Mouse (Mus musculus) limb, embryonic 13.5 days (tissue): ENCODE data around the gene Ptpn20. TPM values are rescaled to one million over a fixed set of nuclear protein-coding genes. Genes with fewer than 3 reads are reported as not detected.

ENCODE experiments used
- ATAC-seq: fragments of 200-750 bp; cut with Nextera tagmentation; 2 replicates; pipeline ENCODE4 v1.8.0; 2017; ENCODE audit warnings: low read depth, moderate number of reproducible peaks, moderate TSS enrichment; ENCODE audit not compliant: low FRiP score
- H3K27ac ChIP-seq: fragments of 300-500 bp; sonication (generic); 2 replicates; pipeline ENCODE4 v1.5.1; 2015; ENCODE audit warnings: inconsistent platforms, mild to moderate bottlenecking, moderate library complexity
- H3K27me3 ChIP-seq: fragments of 300-500 bp; sonication (generic); 2 replicates; pipeline ENCODE4 v1.6.1; 2015; ENCODE audit warnings: mild to moderate bottlenecking, inconsistent platforms
- H3K36me3 ChIP-seq: fragments of 300-500 bp; sonication (generic); 2 replicates; pipeline ENCODE4 v1.6.1; 2015; ENCODE audit warnings: inconsistent platforms, mild to moderate bottlenecking, moderate library complexity
- H3K4me1 ChIP-seq: fragments of 300-500 bp; sonication (generic); 2 replicates; pipeline ENCODE4 v1.6.1; 2015; ENCODE audit warnings: inconsistent platforms
- H3K4me2 ChIP-seq: fragments of 300-500 bp; sonication (generic); replicated peaks from 2 replicates; pipeline ENCODE4 v1.6.1; 2015; ENCODE audit warnings: inconsistent platforms, mild to moderate bottlenecking, moderate library complexity
- H3K4me3 ChIP-seq: fragments of 300-500 bp; sonication (generic); 2 replicates; pipeline ENCODE4 v1.5.1; 2015; ENCODE audit warnings: moderate library complexity, mild to moderate bottlenecking, inconsistent platforms
- H3K9ac ChIP-seq: fragments of 300-500 bp; sonication (generic); 2 replicates; pipeline ENCODE4 v1.6.1; 2015; ENCODE audit warnings: mild to moderate bottlenecking, inconsistent platforms
- H3K9me3 ChIP-seq: fragments of 300-500 bp; sonication (generic); 2 replicates; pipeline ENCODE4 v1.6.1; 2016; ENCODE audit warnings: inconsistent platforms
- WGBS: fragments of 180-500 bp; shearing (Covaris S2); methylation state at CpG from one replicate; pipeline ENCODE4 v1.1.7; 2015; 5-methylcytosine and 5-hydroxymethylcytosine counted together
- polyA plus RNA-seq: library from polyadenylated mRNA; unstranded; fragments of >200 nt; fragmentation: Nextera tagmentation; extraction: Ambion mirVana; gene quantifications from 2 replicates; pipeline ENCODE4 v1.2.1, GENCODE M21; 2015

Ptpn20 gene
- 0.23 and 0.24 TPM in 2 replicates for polyA plus RNA-seq

DNA sequence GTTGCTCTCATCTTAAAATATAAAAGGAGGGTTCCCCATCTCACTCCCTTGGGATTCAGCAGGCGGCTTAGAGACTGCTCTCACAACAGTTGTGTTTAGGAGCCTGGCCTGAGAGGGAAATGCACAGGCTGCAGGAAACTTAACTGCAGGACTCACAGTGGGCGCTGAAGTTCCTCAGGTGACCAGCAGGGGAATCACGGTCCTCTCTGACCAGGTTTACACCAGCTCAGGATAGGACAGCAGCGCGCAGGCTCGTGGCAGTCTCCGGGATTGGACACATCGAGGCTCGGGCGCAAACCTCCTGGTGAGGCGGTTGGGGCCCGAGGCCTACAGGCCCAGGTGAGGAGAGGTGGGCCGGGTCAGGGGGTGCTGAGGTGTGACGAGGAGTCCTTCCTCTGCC, at the start of gene Ptpn20:
Gene Ptpn20, plus strand, starts transcription at position 257 of the 400 bp plus-strand sequence.
- WGBS: 59% methylated on average over 14 of the region's 14 CpGs

DNA sequence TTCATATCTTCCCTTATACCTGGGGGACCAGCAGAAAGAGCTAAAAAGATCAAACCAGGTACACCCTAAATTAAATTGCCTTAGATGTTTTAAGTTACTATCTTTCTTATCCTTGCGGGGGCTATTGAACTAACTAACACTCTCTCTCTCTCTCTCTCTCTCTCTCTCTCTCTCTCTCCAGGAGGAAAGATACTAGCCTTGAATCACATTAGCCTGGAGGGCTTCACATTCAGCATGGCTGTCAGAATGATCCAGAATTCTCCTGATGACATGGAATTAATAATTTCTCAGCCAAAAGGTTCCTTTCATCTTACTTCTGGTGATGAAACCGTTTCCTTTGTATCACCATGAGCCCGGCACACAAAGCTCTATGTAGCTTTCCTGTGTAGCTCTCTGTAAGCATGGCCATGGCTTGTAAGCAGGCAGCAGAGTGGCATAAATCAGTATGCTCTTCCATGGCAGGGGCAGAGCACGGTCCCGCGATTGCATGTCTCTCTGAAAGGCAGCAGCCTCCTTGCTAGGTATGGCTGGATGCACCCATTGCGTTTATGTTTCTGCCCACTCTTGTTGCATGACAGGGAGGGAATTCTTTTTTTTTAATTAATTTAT, 49.3 kb upstream of the Ptpn20 start:
- no peak overlapping the region for H3K27ac ChIP-seq
- 78% methylated on average over 7 of the region's 7 CpGs for WGBS
- no peaks in the 10 kb centered on the region for H3K4me1 ChIP-seq
- H3K9ac ChIP-seq: no peak overlapping the region
- H3K9me3 ChIP-seq: 0 out of 2 replicates have a peak, but pooled peaks cover 4% of the 10 kb centered on the region
- 0 out of 2 replicates have a peak, but pooled peaks cover 2% of the 10 kb centered on the region for H3K27me3 ChIP-seq
- ATAC-seq: no peak
- no peak overlapping the region for H3K4me2 ChIP-seq
- H3K36me3 ChIP-seq: no peaks in the 10 kb centered on the region
- no peak overlapping the region for H3K4me3 ChIP-seq

More for the DNA sequence above, at the start of gene Ptpn20:
- H3K4me2 ChIP-seq: no peak within 1 kb of the TSS
- H3K4me1 ChIP-seq: no peaks in the 10 kb centered on the region
- no peak within 1 kb of the TSS for H3K4me3 ChIP-seq
- no peaks in the 10 kb centered on the region for H3K36me3 ChIP-seq
- ATAC-seq: no peak
- no peak within 1 kb of the TSS for H3K9ac ChIP-seq
- no peaks in the 10 kb centered on the region for H3K27me3 ChIP-seq
- H3K9me3 ChIP-seq: 0 out of 2 replicates have a peak, but pooled peaks cover 5% of the 10 kb centered on the region
- H3K27ac ChIP-seq: no peak within 1 kb of the TSS

DNA sequence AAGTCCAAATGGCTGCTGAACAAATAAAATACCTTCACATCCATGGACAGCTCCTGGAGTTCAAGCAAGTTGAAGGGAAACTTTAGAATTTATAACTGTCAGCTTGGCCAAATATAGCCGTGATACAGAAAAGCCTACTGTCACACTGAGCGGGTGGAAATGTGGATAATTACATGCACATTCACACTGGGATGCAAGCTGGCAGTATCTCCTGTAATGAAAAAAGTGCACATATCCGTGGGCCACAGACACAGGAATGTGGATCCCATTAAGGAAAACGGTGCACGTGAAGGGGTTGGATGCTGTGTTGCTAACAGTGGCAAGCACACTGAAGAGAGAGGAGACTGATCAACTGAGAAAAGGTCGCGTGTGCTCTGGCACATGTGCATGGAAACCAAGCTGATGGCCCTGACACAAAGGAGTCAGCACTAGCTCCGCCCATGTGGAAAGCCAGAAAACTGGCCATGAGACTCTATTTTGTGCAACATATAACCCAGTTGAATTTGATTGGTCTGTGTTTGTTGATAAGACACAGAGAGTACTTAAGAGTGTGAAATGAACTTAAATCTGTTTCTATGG, 43.4 kb upstream of the Ptpn20 start:
- 78% methylated on average over 8 of the region's 8 CpGs for WGBS
- ATAC-seq: no peak
- H3K4me3 ChIP-seq: no peak overlapping the region
- no peak overlapping the region for H3K27ac ChIP-seq
- H3K27me3 ChIP-seq: no peaks in the 10 kb centered on the region
- no peaks in the 10 kb centered on the region for H3K36me3 ChIP-seq
- no peak overlapping the region for H3K4me2 ChIP-seq
- H3K4me1 ChIP-seq: peaks cover 7% of the 10 kb centered on the region; the same call in 1 of the 2 replicates
- H3K9ac ChIP-seq: no peak overlapping the region
- no peaks in the 10 kb centered on the region for H3K9me3 ChIP-seq

DNA sequence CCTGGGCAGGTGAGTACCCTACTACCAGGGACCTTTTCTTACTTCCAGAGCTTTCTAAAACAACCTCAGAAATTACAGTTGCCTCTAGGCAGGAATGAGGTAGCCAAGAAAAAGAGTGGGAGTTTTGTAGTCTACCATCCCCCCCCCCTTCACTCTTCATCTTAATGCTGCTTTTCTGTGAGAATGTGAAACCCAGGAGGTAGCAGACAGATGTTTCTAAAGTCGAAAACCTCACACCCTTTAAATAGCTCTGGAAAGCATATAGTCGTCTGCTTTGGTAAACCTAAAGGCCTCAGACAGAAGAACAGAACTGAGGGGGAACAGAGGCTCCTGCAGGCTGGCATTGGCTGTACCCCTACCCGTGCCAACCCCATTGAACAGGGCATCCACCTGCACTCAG, 40.4 kb upstream of the Ptpn20 start:
- no peak for ATAC-seq
- H3K4me1 ChIP-seq: peaks cover 7% of the 10 kb centered on the region; the same call in 1 of the 2 replicates
- no peak overlapping the region for H3K27ac ChIP-seq
- 48% methylated on average over 3 of the region's 3 CpGs for WGBS
- H3K27me3 ChIP-seq: no peaks in the 10 kb centered on the region
- no peaks in the 10 kb centered on the region for H3K36me3 ChIP-seq
- no peaks in the 10 kb centered on the region for H3K9me3 ChIP-seq
- H3K4me3 ChIP-seq: no peak overlapping the region
- no peak overlapping the region for H3K9ac ChIP-seq
- no peak overlapping the region for H3K4me2 ChIP-seq

DNA sequence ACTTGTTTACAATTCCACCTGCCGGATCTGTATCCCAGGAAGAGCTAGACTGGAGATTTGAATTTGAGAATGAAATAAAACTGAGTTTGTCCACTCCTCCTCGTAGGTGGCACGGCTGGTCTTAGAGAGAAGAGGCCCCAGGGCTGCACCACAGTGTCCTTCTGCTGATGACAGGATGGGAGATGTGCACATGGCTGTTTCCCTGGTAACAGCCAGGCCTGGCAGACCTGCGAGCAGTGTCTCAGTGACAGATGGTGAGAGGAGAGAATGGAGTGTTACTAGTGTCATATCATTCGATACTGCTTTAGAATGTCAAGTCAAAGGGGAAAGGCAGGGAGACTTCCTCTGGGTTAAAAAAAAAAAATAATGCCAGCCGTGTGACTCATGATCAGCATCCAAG, 39.2 kb upstream of the Ptpn20 start:
- Histone ChIP-seq H3K9ac (no peak overlapping the region), H3K9me3 (no peaks in the 10 kb centered on the region), H3K4me3 (no peak overlapping the region), H3K27ac (no peak overlapping the region), H3K4me2 (no peak overlapping the region), H3K27me3 (no peaks in the 10 kb centered on the region), H3K4me1 (peaks cover 7% of the 10 kb centered on the region; the same call in 1 of the 2 replicates), H3K36me3 (no peaks in the 10 kb centered on the region)
- 77% methylated on average over 6 of the region's 6 CpGs for WGBS
- no peak for ATAC-seq

DNA sequence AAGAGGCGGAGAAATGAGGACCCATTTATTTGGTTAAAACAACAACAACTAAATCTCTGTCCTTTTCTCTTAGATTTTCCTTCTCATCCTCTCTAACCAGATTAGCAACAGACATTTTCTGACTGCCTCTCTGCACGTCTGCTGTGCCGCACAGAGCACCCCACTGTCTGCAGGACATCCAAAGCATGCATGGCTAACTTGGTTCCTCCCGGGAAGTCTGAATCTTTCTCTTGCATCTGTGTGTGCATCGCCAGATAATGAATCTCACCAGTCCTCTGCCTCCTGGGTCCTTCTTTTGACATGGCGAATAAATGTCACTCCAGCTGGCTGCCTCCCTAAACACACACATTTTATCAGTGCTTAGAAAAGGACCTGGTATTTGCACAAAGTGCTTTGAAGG, 18.3 kb upstream of the Ptpn20 start:
- ATAC-seq: no peak
- WGBS: 42% methylated on average over 6 of the region's 6 CpGs
- H3K27me3 ChIP-seq: no peaks in the 10 kb centered on the region

DNA sequence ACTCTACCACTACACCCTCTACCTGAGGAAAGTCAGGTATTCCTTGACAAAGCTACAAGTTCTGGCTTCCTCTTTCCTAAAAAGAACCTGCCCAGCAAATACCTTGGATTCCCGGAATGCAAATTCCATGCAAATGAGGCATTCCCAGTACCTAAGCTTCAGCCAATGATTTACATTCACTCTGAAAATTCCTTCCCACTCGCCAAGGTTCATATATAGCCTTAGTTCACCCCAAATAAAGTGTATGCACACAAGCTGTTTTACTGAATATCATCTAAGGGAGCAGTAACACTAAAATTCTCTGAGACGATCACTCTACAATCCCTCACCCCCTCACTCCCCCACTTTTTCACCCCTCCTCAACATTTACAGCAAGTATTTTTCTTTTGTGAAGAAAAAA, 15.4 kb upstream of the Ptpn20 start:
- WGBS: 72% methylated on average over 3 of the region's 3 CpGs

More for the DNA sequence above, 18.3 kb upstream of the Ptpn20 start:
- Histone ChIP-seq H3K4me3 (no peak overlapping the region), H3K4me1 (no peaks in the 10 kb centered on the region), H3K9ac (no peak overlapping the region), H3K36me3 (no peaks in the 10 kb centered on the region), H3K27ac (no peak overlapping the region), H3K4me2 (no peak overlapping the region), H3K9me3 (no peaks in the 10 kb centered on the region)

DNA sequence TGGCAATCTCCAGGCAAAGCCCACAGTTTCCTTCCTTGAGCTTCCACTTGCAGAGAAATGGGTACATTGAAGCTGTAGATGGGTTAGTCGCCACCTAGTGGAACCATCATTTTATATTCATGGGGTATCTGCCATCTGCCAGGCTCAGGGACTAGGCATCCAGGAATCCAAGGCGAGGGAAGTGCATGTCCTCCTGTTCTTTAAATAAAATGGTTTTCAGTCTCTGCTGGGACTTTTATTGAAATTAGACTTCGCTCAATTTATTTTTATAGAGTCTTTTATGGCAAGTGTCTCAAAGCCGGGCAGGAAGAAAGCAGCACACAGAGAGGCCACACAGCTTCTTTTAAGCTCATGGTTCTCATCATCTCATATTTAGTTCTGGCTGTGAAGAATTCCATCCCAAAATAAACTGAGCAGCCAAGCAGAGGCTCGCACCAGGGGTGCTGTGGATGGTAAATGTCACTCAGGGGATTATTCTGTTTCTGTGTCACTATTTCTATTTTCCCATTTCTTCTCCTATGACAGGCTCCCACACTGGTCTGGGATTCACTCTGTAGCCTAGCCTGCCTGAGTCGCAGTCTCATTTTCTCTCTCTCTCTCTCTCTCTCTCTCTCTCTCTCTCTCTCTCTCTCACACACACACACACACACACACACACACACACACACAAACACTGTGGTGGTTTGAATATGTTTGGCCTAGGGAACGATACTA, 9.1 kb upstream of the Ptpn20 start:
- no peak overlapping the region for H3K4me2 ChIP-seq
- no peak overlapping the region for H3K9ac ChIP-seq
- ATAC-seq: no peak
- H3K4me1 ChIP-seq: 0 out of 2 replicates have a peak, but pooled peaks cover 3% of the 10 kb centered on the region
- no peak overlapping the region for H3K4me3 ChIP-seq
- H3K27me3 ChIP-seq: no peaks in the 10 kb centered on the region
- 51% methylated on average over 7 of the region's 7 CpGs for WGBS
- no peak overlapping the region for H3K27ac ChIP-seq
- H3K36me3 ChIP-seq: no peaks in the 10 kb centered on the region
- H3K9me3 ChIP-seq: 0 out of 2 replicates have a peak, but pooled peaks cover 5% of the 10 kb centered on the region

More for the DNA sequence above, 15.4 kb upstream of the Ptpn20 start:
- H3K9ac ChIP-seq: no peak overlapping the region
- ATAC-seq: no peak
- H3K27me3 ChIP-seq: no peaks in the 10 kb centered on the region
- no peaks in the 10 kb centered on the region for H3K36me3 ChIP-seq
- no peak overlapping the region for H3K27ac ChIP-seq
- H3K4me3 ChIP-seq: no peak overlapping the region
- H3K9me3 ChIP-seq: no peaks in the 10 kb centered on the region
- H3K4me1 ChIP-seq: no peaks in the 10 kb centered on the region
- H3K4me2 ChIP-seq: no peak overlapping the region

DNA sequence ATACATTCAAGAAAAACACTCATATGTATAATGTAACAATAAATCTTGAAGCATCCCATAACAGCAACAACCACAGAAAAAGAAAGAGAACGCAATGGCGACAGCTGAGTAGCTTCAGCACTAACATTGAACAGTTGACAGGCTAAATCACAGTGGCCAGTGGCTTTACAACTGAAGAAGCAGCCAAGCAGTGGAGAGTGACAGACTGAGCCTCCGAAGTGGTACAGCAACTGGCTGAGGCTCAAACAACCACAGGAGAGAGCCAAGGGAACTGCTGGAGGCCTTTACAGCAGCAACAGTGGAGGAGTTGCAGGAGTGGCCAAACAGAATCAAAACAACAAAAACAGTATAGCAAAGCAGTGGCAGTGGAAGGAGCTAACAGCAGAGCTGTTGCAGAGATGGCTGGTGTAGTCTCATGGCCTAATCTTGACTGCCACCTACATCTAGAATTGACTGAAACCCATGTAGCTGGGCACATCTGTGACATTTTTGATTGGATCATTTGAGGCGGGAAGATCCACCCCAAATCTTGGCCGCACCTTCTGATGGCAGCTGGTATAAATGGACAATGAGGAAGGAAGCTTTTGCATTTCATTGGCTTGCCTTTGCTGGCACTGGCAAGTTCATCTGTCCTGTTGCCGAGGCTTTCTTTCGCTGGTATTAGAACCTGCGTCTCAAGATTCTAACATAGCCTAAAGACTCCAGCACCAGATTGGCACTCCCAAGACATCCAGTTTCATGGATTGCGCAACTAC, 9.5 kb downstream of the Ptpn20 start:
- no peaks in the 10 kb centered on the region for H3K36me3 ChIP-seq
- H3K4me3 ChIP-seq: no peak overlapping the region
- no peak overlapping the region for H3K4me2 ChIP-seq
- H3K9ac ChIP-seq: no peak overlapping the region
- H3K9me3 ChIP-seq: no peaks in the 10 kb centered on the region
- no peaks in the 10 kb centered on the region for H3K4me1 ChIP-seq
- no peak overlapping the region for H3K27ac ChIP-seq
- H3K27me3 ChIP-seq: 0 out of 2 replicates have a peak, but pooled peaks cover 3% of the 10 kb centered on the region
- 90% methylated on average over 9 of the region's 9 CpGs for WGBS
- ATAC-seq: no peak

DNA sequence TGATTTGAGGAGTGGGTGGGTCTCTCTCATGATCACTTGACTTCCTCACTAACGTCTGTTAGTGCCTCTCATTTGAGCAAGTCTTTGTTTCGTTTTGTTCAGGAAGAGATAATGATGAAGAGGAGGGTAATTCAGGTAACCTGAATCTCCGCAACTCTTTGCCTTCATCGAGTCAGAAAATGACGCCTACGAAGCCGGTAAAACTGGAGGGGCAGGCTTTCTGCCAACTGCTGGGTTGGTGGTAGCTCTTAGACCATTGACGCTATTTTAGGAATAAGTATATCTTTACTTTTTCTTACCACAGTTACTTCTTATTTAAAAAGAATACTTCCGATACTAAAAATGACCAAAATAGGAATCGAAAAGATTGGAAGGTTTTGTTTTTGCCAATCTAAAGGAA, 18.4 kb downstream of the Ptpn20 start:
- 84% methylated on average over 10 of the region's 10 CpGs for WGBS
- Histone ChIP-seq H3K27ac (no peak overlapping the region), H3K9me3 (no peaks in the 10 kb centered on the region), H3K9ac (no peak overlapping the region), H3K36me3 (no peaks in the 10 kb centered on the region), H3K4me2 (no peak overlapping the region), H3K4me1 (no peaks in the 10 kb centered on the region), H3K4me3 (no peak overlapping the region), H3K27me3 (no peaks in the 10 kb centered on the region)
- ATAC-seq: no peak

DNA sequence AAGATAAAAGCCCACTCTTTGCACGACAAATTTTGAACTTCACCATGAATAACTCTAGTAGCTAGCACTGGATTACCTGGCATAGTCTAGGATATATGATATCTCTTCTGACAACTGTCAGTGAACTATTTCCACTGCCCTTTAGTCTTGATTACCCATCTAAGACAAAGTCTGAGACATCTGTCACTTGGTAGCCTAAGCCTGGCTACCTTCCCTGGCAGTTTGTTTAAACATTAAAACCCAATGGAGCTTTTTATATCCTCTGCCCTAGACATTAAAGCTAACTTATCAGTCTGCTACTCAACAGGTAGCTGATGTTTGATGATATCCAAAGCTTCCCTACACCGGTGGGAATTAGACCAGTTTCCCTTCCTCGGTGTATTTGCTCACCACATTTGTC, 36.0 kb downstream of the Ptpn20 start:
- no peak for ATAC-seq
- 85% methylated on average over 3 of the region's 3 CpGs for WGBS
- H3K4me3 ChIP-seq: no peak overlapping the region

More for the DNA sequence above, 36.0 kb downstream of the Ptpn20 start:
- Histone ChIP-seq H3K27ac (no peak overlapping the region), H3K27me3 (no peaks in the 10 kb centered on the region), H3K36me3 (no peaks in the 10 kb centered on the region), H3K4me1 (no peaks in the 10 kb centered on the region), H3K9me3 (no peaks in the 10 kb centered on the region), H3K4me2 (no peak overlapping the region), H3K9ac (no peak overlapping the region)
